Mouse (Mus musculus) inflammation-experienced regulatory T-cells, adult 6 months (primary cell): ENCODE data around the gene Fetub. TPM values are rescaled to one million over a fixed set of nuclear protein-coding genes. Genes with fewer than 3 reads are reported as not detected.

Experiments used
- ATAC-seq: one replicate; pipeline ENCODE4 v1.8.0; 2017
- polyA plus RNA-seq, 3 experiments: library from polyadenylated mRNA; unstranded; fragments of 100-300 nt; shearing (Covaris generic); gene quantifications; one replicate each; pipeline ENCODE4 v1.2.1; 2017

Fetub gene
- polyA plus RNA-seq, 3 experiments from 2014 or later: 0.91 TPM; not detected in 2

DNA sequence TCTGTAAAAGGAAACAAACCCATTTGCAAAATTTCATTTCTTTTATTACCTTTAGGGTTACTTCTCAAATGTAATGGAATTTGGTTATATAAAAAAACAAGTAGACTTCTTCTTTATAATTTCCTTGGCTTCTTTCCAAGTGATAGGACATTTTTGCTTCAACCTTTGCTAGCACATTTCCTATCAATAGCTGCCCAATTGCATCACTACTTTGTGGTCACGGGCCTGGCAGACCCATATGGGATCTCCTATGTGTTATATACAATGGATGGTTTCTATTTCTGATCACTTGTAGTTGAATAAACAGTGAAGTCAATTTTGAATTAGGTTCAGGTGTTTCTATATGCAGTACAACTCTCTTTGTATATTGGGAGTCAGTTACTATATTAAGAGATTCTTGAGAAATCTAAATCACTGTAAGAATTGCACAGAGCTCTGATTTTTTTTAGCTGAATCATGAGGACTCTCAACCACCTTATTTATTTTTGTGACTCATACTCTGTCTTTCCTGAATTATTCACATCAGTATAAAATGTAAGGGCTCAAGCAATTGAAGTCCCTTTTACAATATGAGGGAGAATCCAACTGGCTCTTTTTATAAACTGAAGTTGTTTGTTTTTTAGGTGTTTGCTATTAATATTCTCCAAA lies 49.4 kb downstream of the Fetub start:
- no peak for ATAC-seq

Other genes starting within 250 kb of the Fetub start
- not detected for gene Crygs, start 106.8 kb upstream of the Fetub start, polyA plus RNA-seq
- gene Tbccd1, start 60.7 kb upstream of the Fetub start, polyA plus RNA-seq: 10 to 100 TPM; 17.4 to 21.0 (median 19.4) TPM
- 10 to 100 TPM; 43.0 to 79.0 (median 48.2) TPM for gene Dnajb11, start 60.5 kb upstream of the Fetub start, polyA plus RNA-seq
- not detected for gene Ahsg, start 27.1 kb upstream of the Fetub start, polyA plus RNA-seq
- gene Hrg, start 32.7 kb downstream of the Fetub start, polyA plus RNA-seq: not detected
- not detected for gene Kng2, start 111.1 kb downstream of the Fetub start, polyA plus RNA-seq
- not detected for gene Kng1, start 139.5 kb downstream of the Fetub start, polyA plus RNA-seq
- gene Eif4a2, start 189.1 kb downstream of the Fetub start, polyA plus RNA-seq: 100 to 1,000 TPM; 438 to 692 (median 649) TPM
- 100 to 1,000 TPM in 1 of 3 experiments, 10 to 100 TPM in 2; 34.3 to 110 (median 50.4) TPM for gene Rfc4, start 209.4 kb downstream of the Fetub start, polyA plus RNA-seq
- gene Adipoq, start 228.2 kb downstream of the Fetub start, polyA plus RNA-seq: under 1 TPM in 2 of 3 experiments, not detected in 1; 0.46 to 0.95 TPM